ENCODE assay signal across 14 mouse cellular contexts in the genomic region with DNA sequence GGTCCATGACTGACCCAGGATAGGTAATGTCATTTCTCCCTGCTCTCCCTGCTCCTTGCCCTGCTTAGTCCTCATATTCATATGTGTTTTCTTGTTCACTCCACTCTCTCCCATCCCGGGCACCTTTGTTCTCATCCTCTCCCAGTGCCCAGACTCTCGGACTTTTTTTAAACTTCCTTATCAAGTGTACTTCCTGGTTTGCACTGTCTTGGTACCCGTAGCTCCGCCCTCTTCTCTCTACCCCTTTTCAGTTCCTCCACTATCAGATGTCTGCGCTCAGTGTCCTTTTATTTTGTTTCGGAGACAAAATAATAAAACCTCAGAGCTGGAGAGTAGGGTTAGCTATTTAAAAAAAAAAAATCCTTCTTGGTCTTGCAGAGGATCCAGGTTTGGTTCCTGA. TPM values are rescaled to one million over a fixed set of nuclear protein-coding genes. Genes with fewer than 3 reads are reported as not detected.
DNase-seq lines count a peak whose midpoint lies in the region; ATAC-seq and TF ChIP-seq lines count a peak whose summit lies in the region.
"Had no signal": no experiment of that assay in that cellular context is flagged by ENCODE, and none has a peak within 500 bp of the region (broad histone marks: within the 10 kb centered on the region; RNA-seq: fewer than 3 reads in every experiment).

No protein-coding gene starts in this region.

- peak overlapping the region; percentile 24 for H3K4me2 ChIP-seq in heart, embryonic 16.5 days (ENCODE audit: low read depth, low read length)
- no peak overlapping the region; the same call in 1 of the 2 replicates for H3K4me2 ChIP-seq in heart, embryonic 11.5 days
- no peak overlapping the region for H3K4me2 ChIP-seq in hindbrain, embryonic 11.5 days (replicated peaks; ENCODE audit: low read depth, low read length)
- H3K4me2 ChIP-seq: embryonic facial prominence, embryonic 12.5 days; midbrain, embryonic 12.5 days had no signal

- peak; percentile 20 for DNase-seq in T-cell, adult 2 months (ENCODE audit: low spot score)
- DNase-seq in embryonic facial prominence, embryonic 10.5 days (ENCODE audit: low spot score) = no peak
- no peak for DNase-seq in hindbrain, embryonic 11.5 days (ENCODE audit: low spot score)
- DNase-seq in left cerebral cortex, adult 2 months (ENCODE audit: extremely low spot score in 1 of 2, low spot score in 2 of 2) = no peak
- DNase-seq: adrenal gland, postnatal 25 days; gastrocnemius, postnatal 10 days had no signal

- ATAC-seq in heart, embryonic 16.5 days (replicated peaks; ENCODE audit: extremely low read depth, insufficient read depth, low FRiP score) = no peak
- ATAC-seq in heart, embryonic 11.5 days (replicated peaks; ENCODE audit: insufficient number of reproducible peaks, low FRiP score, low TSS enrichment) = no peak
- ATAC-seq in inflammation-experienced regulatory T-cells, adult 6 months = peak; percentile 48
- peak; percentile 87 for ATAC-seq in monocyte, adult 5-6 weeks (replicated peaks; ENCODE audit: insufficient number of reproducible peaks, low FRiP score, low TSS enrichment, poor library complexity, severe bottlenecking)
- ATAC-seq in hindbrain, embryonic 11.5 days (ENCODE audit: low FRiP score) = no peak
- ATAC-seq: intestine, embryonic 16.5 days had no signal

- no peaks in the 10 kb centered on the region for H3K27me3 ChIP-seq in heart, embryonic 16.5 days (ENCODE audit: control insufficient read depth, insufficient read depth, low read length)
- H3K27me3 ChIP-seq in heart, embryonic 11.5 days (ENCODE audit: control insufficient read depth, insufficient read depth, low read length) = 0 out of 2 replicates have a peak, but pooled peaks cover 4% of the 10 kb centered on the region
- H3K27me3 ChIP-seq in embryonic facial prominence, embryonic 10.5 days (replicated peaks; ENCODE audit: low read depth, poor library complexity, severe bottlenecking) = no peaks in the 10 kb centered on the region
- H3K27me3 ChIP-seq in hindbrain, embryonic 11.5 days (ENCODE audit: control insufficient read depth, insufficient read depth, low read length) = no peaks in the 10 kb centered on the region
- H3K27me3 ChIP-seq: embryonic facial prominence, embryonic 12.5 days; midbrain, embryonic 12.5 days had no signal

- H3K9ac ChIP-seq in heart, embryonic 16.5 days (ENCODE audit: low read length) = no peak overlapping the region
- no peak overlapping the region for H3K9ac ChIP-seq in heart, embryonic 11.5 days (ENCODE audit: low read depth, low read length)
- H3K9ac ChIP-seq in hindbrain, embryonic 11.5 days (ENCODE audit: low read depth, low read length) = no peak overlapping the region
- H3K9ac ChIP-seq: embryonic facial prominence, embryonic 12.5 days; midbrain, embryonic 12.5 days had no signal

- intact Hi-C loops in left cerebral cortex, adult 2 months (cut with DNase I) = no loop called here

- no peak for TF ChIP-seq CTCF in left cerebral cortex, adult 2 months (IDR thresholded peaks at IDR 0.05)

- no peak overlapping the region for H3K27ac ChIP-seq in heart, embryonic 16.5 days (ENCODE audit: low read length)
- no peak overlapping the region for H3K27ac ChIP-seq in heart, embryonic 11.5 days (ENCODE audit: low read depth, low read length)
- no peak overlapping the region for H3K27ac ChIP-seq in embryonic facial prominence, embryonic 10.5 days (replicated peaks)
- H3K27ac ChIP-seq in hindbrain, embryonic 11.5 days (ENCODE audit: low read depth, low read length) = no peak overlapping the region
- H3K27ac ChIP-seq in left cerebral cortex, adult 2 months = no peak overlapping the region
- H3K27ac ChIP-seq: embryonic facial prominence, embryonic 12.5 days; midbrain, embryonic 12.5 days had no signal

- no peak overlapping the region for H3K4me3 ChIP-seq in heart, embryonic 16.5 days (ENCODE audit: low read length)
- no peak overlapping the region for H3K4me3 ChIP-seq in heart, embryonic 11.5 days (ENCODE audit: low read depth, low read length)
- no peak overlapping the region for H3K4me3 ChIP-seq in embryonic facial prominence, embryonic 10.5 days
- no peak overlapping the region for H3K4me3 ChIP-seq in hindbrain, embryonic 11.5 days (ENCODE audit: low read depth, low read length)
- H3K4me3 ChIP-seq in left cerebral cortex, adult 2 months = no peak overlapping the region
- H3K4me3 ChIP-seq: embryonic facial prominence, embryonic 12.5 days; midbrain, embryonic 12.5 days had no signal

- 49% methylated on average over 6 of the region's 6 CpGs for WGBS in heart, embryonic 16.5 days
- 54% methylated on average over 6 of the region's 6 CpGs for WGBS in heart, embryonic 11.5 days (ENCODE audit: insufficient replicate concordance)
- WGBS in embryonic facial prominence, embryonic 10.5 days = 86% methylated on average over 6 of the region's 6 CpGs
- 89% methylated on average over 6 of the region's 6 CpGs for WGBS in hindbrain, embryonic 11.5 days

- H3K4me1 ChIP-seq in heart, embryonic 16.5 days (ENCODE audit: control insufficient read depth, insufficient read depth, low read length) = no peaks in the 10 kb centered on the region
- no peaks in the 10 kb centered on the region for H3K4me1 ChIP-seq in heart, embryonic 11.5 days (ENCODE audit: control insufficient read depth, insufficient read depth, low read length)
- no peaks in the 10 kb centered on the region for H3K4me1 ChIP-seq in embryonic facial prominence, embryonic 10.5 days
- no peaks in the 10 kb centered on the region for H3K4me1 ChIP-seq in hindbrain, embryonic 11.5 days (replicated peaks; ENCODE audit: control insufficient read depth, insufficient read depth, low read length)
- H3K4me1 ChIP-seq: embryonic facial prominence, embryonic 12.5 days; midbrain, embryonic 12.5 days had no signal

- H3K36me3 ChIP-seq in heart, embryonic 16.5 days (ENCODE audit: control insufficient read depth, insufficient read depth) = no peaks in the 10 kb centered on the region
- H3K36me3 ChIP-seq in heart, embryonic 11.5 days (ENCODE audit: control insufficient read depth, insufficient read depth, low read length) = no peaks in the 10 kb centered on the region
- H3K36me3 ChIP-seq in embryonic facial prominence, embryonic 10.5 days (replicated peaks) = no peaks in the 10 kb centered on the region
- no peaks in the 10 kb centered on the region for H3K36me3 ChIP-seq in hindbrain, embryonic 11.5 days (ENCODE audit: control insufficient read depth, insufficient read depth, low read length)
- H3K36me3 ChIP-seq: embryonic facial prominence, embryonic 12.5 days; midbrain, embryonic 12.5 days had no signal

- no peaks in the 10 kb centered on the region for H3K9me3 ChIP-seq in heart, embryonic 16.5 days (replicated peaks; ENCODE audit: control insufficient read depth, low read length)
- no peaks in the 10 kb centered on the region for H3K9me3 ChIP-seq in heart, embryonic 11.5 days (replicated peaks; ENCODE audit: control insufficient read depth, low read length)
- no peaks in the 10 kb centered on the region for H3K9me3 ChIP-seq in embryonic facial prominence, embryonic 10.5 days
- no peaks in the 10 kb centered on the region for H3K9me3 ChIP-seq in hindbrain, embryonic 11.5 days (ENCODE audit: control insufficient read depth, low read length)
- H3K9me3 ChIP-seq: embryonic facial prominence, embryonic 12.5 days; midbrain, embryonic 12.5 days had no signal

RNA-seq across cellular contexts. Expression of a gene that starts 2.9 kb away (rescaled TPM):
- 0.20 TPM in 1 of 2 replicates, not detected in the other for polyA plus RNA-seq in heart, embryonic 16.5 days (2015; fragmentation: Nextera tagmentation; extraction: Ambion mirVana)
- polyA plus RNA-seq in heart, embryonic 11.5 days (2014; fragmentation: Nextera tagmentation; extraction: Ambion mirVana) = 0.36 TPM in 1 of 2 replicates, not detected in the other
- polyA plus RNA-seq in inflammation-experienced regulatory T-cells, adult 6 months (2017; shearing (Covaris generic)) = 1 to 10 TPM in 2 of 3 experiments, not detected in 1; 1.2 to 2.1 TPM
- total RNA-seq in monocyte, adult 5-6 weeks (2017) = 25.8 to 50.1 TPM (median 35.3 TPM) in 3 replicates
- not detected in 2 replicates for polyA plus RNA-seq in embryonic facial prominence, embryonic 10.5 days (2016; fragmentation: Nextera tagmentation; extraction: Ambion mirVana)
- not detected in 2 replicates for polyA plus RNA-seq in hindbrain, embryonic 11.5 days (2014; fragmentation: Nextera tagmentation; extraction: Ambion mirVana)
- not detected for total RNA-seq in left cerebral cortex, adult 2 months (2021)
- total RNA-seq: ES-E14 had no signal
- polyA plus RNA-seq: embryonic facial prominence, embryonic 12.5 days; intestine, embryonic 16.5 days; midbrain, embryonic 12.5 days had no signal

RNA-seq across cellular contexts. Expression of a gene that starts 11.7 kb away (rescaled TPM):
- polyA plus RNA-seq in heart, embryonic 16.5 days (2015; fragmentation: Nextera tagmentation; extraction: Ambion mirVana) = 0.11 TPM in 1 of 2 replicates, not detected in the other
- polyA plus RNA-seq in heart, embryonic 11.5 days (2014; fragmentation: Nextera tagmentation; extraction: Ambion mirVana) = not detected in 2 replicates
- not detected for polyA plus RNA-seq in inflammation-experienced regulatory T-cells, adult 6 months (2017; shearing (Covaris generic))
- total RNA-seq in monocyte, adult 5-6 weeks (2017) = 0.43 TPM in 1 of 3 replicates, not detected in the others
- polyA plus RNA-seq in embryonic facial prominence, embryonic 10.5 days (2016; fragmentation: Nextera tagmentation; extraction: Ambion mirVana) = 0.15 TPM in 1 of 2 replicates, not detected in the other
- not detected in 2 replicates for polyA plus RNA-seq in hindbrain, embryonic 11.5 days (2014; fragmentation: Nextera tagmentation; extraction: Ambion mirVana)
- under 1 TPM; 0.97 to 0.98 TPM for total RNA-seq in left cerebral cortex, adult 2 months (2021)
- total RNA-seq: adrenal gland, postnatal 25 days; ES-E14; gastrocnemius, postnatal 10 days had no signal
- polyA plus RNA-seq: embryonic facial prominence, embryonic 12.5 days had no signal

RNA-seq across cellular contexts. Expression of a gene that starts 39.1 kb away (rescaled TPM):
- 20.7 and 22.1 TPM in 2 replicates for polyA plus RNA-seq in heart, embryonic 16.5 days (2015; fragmentation: Nextera tagmentation; extraction: Ambion mirVana)
- polyA plus RNA-seq in heart, embryonic 11.5 days (2014; fragmentation: Nextera tagmentation; extraction: Ambion mirVana) = 25.6 and 28.0 TPM in 2 replicates
- polyA plus RNA-seq in inflammation-experienced regulatory T-cells, adult 6 months (2017; shearing (Covaris generic)) = 10 to 100 TPM; 11.0 to 16.1 (median 11.7) TPM
- 7.0 to 16.2 TPM (median 9.7 TPM) in 3 replicates for total RNA-seq in monocyte, adult 5-6 weeks (2017)
- 35.5 and 38.2 TPM in 2 replicates for polyA plus RNA-seq in embryonic facial prominence, embryonic 10.5 days (2016; fragmentation: Nextera tagmentation; extraction: Ambion mirVana)
- 33.2 and 36.6 TPM in 2 replicates for polyA plus RNA-seq in hindbrain, embryonic 11.5 days (2014; fragmentation: Nextera tagmentation; extraction: Ambion mirVana)
- total RNA-seq in left cerebral cortex, adult 2 months (2021) = 10 to 100 TPM; 14.3 to 15.5 TPM

RNA-seq across cellular contexts. Expression of a gene that starts 39.6 kb away (rescaled TPM):
- 0.53 and 0.71 TPM in 2 replicates for polyA plus RNA-seq in heart, embryonic 16.5 days (2015; fragmentation: Nextera tagmentation; extraction: Ambion mirVana)
- 0.38 and 0.66 TPM in 2 replicates for polyA plus RNA-seq in heart, embryonic 11.5 days (2014; fragmentation: Nextera tagmentation; extraction: Ambion mirVana)
- under 1 TPM in 1 of 3 experiments, not detected in 2; 0.53 TPM for polyA plus RNA-seq in inflammation-experienced regulatory T-cells, adult 6 months (2017; shearing (Covaris generic))
- total RNA-seq in monocyte, adult 5-6 weeks (2017) = 0.97 TPM in 1 of 3 replicates, not detected in the others
- polyA plus RNA-seq in embryonic facial prominence, embryonic 10.5 days (2016; fragmentation: Nextera tagmentation; extraction: Ambion mirVana) = 0.19 TPM in 1 of 2 replicates, not detected in the other
- not detected in 2 replicates for polyA plus RNA-seq in hindbrain, embryonic 11.5 days (2014; fragmentation: Nextera tagmentation; extraction: Ambion mirVana)
- under 1 TPM; 0.45 to 0.58 TPM for total RNA-seq in left cerebral cortex, adult 2 months (2021)
- polyA plus RNA-seq: embryonic facial prominence, embryonic 12.5 days; midbrain, embryonic 12.5 days had no signal

RNA-seq across cellular contexts. Expression of a gene that starts 51.9 kb away (rescaled TPM):
- 2.5 and 3.0 TPM in 2 replicates for polyA plus RNA-seq in heart, embryonic 16.5 days (2015; fragmentation: Nextera tagmentation; extraction: Ambion mirVana)
- polyA plus RNA-seq in heart, embryonic 11.5 days (2014; fragmentation: Nextera tagmentation; extraction: Ambion mirVana) = 0.59 TPM in 1 of 2 replicates, not detected in the other
- 1 to 10 TPM in 2 of 3 experiments, under 1 TPM in 1; 0.70 to 1.4 (median 1.2) TPM for polyA plus RNA-seq in inflammation-experienced regulatory T-cells, adult 6 months (2017; shearing (Covaris generic))
- total RNA-seq in monocyte, adult 5-6 weeks (2017) = 181 to 197 TPM (median 187 TPM) in 3 replicates
- not detected in 2 replicates for polyA plus RNA-seq in embryonic facial prominence, embryonic 10.5 days (2016; fragmentation: Nextera tagmentation; extraction: Ambion mirVana)
- polyA plus RNA-seq in hindbrain, embryonic 11.5 days (2014; fragmentation: Nextera tagmentation; extraction: Ambion mirVana) = 0.12 and 0.28 TPM in 2 replicates
- 1 to 10 TPM; 4.7 to 5.0 TPM for total RNA-seq in left cerebral cortex, adult 2 months (2021)

Comparison
In these comparisons a context has a peak if more than half of its experiments do, and no peak if none do; other contexts are left out.
1. ATAC-seq: peak in inflammation-experienced regulatory T-cells, adult 6 months (single experiment) and monocyte, adult 5-6 weeks (single experiment); none in heart, embryonic 16.5 days (single experiment), heart, embryonic 11.5 days (single experiment) and hindbrain, embryonic 11.5 days (single experiment).